20 mouse cellular contexts compared by ENCODE assay signal in genomic region chr6:148097039-148097438, GRCm38 (mm10). TPM values are rescaled to one million over a fixed set of nuclear protein-coding genes. Genes with fewer than 3 reads are reported as not detected.
DNase-seq lines count a peak whose midpoint lies in the region; ATAC-seq and TF ChIP-seq lines count a peak whose summit lies in the region.
"Had no signal": no experiment of that assay in that cellular context is flagged by ENCODE, and none has a peak within 500 bp of the region (broad histone marks: within the 10 kb centered on the region; RNA-seq: fewer than 3 reads in every experiment).

No protein-coding gene starts in this region.

- H3K4me3 ChIP-seq in cerebellum, adult 2 months (replicated peaks; ENCODE audit: insufficient read depth, low read depth, low read length): no peak overlapping the region
- H3K4me3 ChIP-seq: embryonic facial prominence, embryonic 10.5 days; embryonic facial prominence, embryonic 12.5 days; forebrain, embryonic 12.5 days had no signal

- peak; percentile 97 for ATAC-seq in frontal cortex, adult (ENCODE audit: low TSS enrichment)
- ATAC-seq: forebrain, embryonic 14.5 days; forebrain, embryonic 16.5 days had no signal

- TF ChIP-seq CTCF in cerebellum, adult 2 months (IDR thresholded peaks at IDR 0.05; ENCODE audit: borderline replicate concordance, insufficient read depth, low read depth, low read length): no peak

- DNase-seq in frontal cortex, postnatal 25 days (ENCODE audit: low spot score in 2 of 2): no peak
- DNase-seq in left cerebral cortex, adult 11 months (ENCODE audit: low spot score): peak; percentile 14
- no peak for DNase-seq in left cerebral cortex, postnatal 36 days (ENCODE audit: low spot score in 2 of 2)
- peak; percentile 16 for DNase-seq in brain, embryonic 18.5 days (ENCODE audit: low read depth, low spot score)
- DNase-seq in cerebellum, adult 2 months: no peak
- DNase-seq in kidney, postnatal 10 days: no peak
- DNase-seq: adrenal gland, adult 2 months; adrenal gland, postnatal 10 days; adrenal gland, postnatal 25 days; cerebellum, adult 11 months; cerebellum, adult 18-20 months; cerebellum, adult 9-10 months; cerebellum, postnatal 10 days; cerebellum, postnatal 25 days had no signal

- H3K4me1 ChIP-seq in cerebellum, adult 2 months (ENCODE audit: control insufficient read depth, insufficient read depth, low read length): no peaks in the 10 kb centered on the region
- H3K4me1 ChIP-seq: embryonic facial prominence, embryonic 10.5 days; embryonic facial prominence, embryonic 12.5 days; forebrain, embryonic 12.5 days had no signal

- no peak for TF ChIP-seq POLR2A in cerebellum, adult 2 months (IDR thresholded peaks at IDR 0.05; ENCODE audit: borderline replicate concordance, insufficient read depth, low read length)

- intact Hi-C loops in left cerebral cortex, postnatal 36 days (cut with DNase I): no loop called here

- 71% methylated on average over 3 of the region's 3 CpGs for whole genome bisulfite sequencing in cerebellum, adult 2 months

- no peak overlapping the region for H3K27ac ChIP-seq in cerebellum, adult 2 months (ENCODE audit: insufficient read depth, low read length)
- H3K27ac ChIP-seq: embryonic facial prominence, embryonic 10.5 days; embryonic facial prominence, embryonic 12.5 days; forebrain, embryonic 12.5 days had no signal

- no peaks in the 10 kb centered on the region for H3K27me3 ChIP-seq in cerebellum, adult 2 months (ENCODE audit: control insufficient read depth, insufficient read depth, low read length)
- H3K27me3 ChIP-seq: embryonic facial prominence, embryonic 12.5 days; forebrain, embryonic 12.5 days had no signal

RNA-seq across cellular contexts. Expression of gene Far2, which starts 50.0 kb away (rescaled TPM):
- 10 to 100 TPM; 19.6 to 20.1 TPM for total RNA-seq in left cerebral cortex, postnatal 36 days (2021)
- polyA plus RNA-seq in cerebellum, adult 2 months (2012; rRNA removed): 16.8 and 21.5 TPM in 2 replicates

Comparison
In these comparisons a context has a peak if more than half of its experiments do, and no peak if none do; other contexts are left out.
1. DNase-seq: peak in left cerebral cortex, adult 11 months (single experiment) and brain, embryonic 18.5 days (single experiment); none in frontal cortex, postnatal 25 days (0 of 2), left cerebral cortex, postnatal 36 days (0 of 2), cerebellum, adult 2 months (0 of 2) and kidney, postnatal 10 days (single experiment).